Mouse (Mus musculus): ENCODE results near the gene Sh3glb1.

Sh3glb1 gene

DNA sequence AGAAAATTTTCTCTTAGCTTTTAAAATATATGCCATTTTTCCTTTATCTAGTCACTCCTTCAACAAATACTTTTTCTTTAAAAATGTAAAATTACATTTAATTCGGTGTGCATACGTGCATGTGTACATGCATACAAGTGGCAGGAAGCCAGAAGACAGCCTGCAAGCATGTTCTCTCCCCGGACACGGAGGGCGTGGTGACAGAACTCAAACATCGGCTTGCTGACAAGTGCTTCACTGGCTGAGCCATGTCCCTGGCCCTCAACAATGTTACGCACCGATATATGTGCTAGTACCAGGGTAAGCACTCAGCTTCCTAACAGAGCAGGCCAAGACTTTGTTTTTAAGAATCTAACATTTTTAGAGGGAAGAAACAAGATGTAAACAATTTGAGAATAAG is 5.5 kb downstream of the Sh3glb1 start:
- DNase-seq (ENCODE audit: low spot score) = no peak

DNA sequence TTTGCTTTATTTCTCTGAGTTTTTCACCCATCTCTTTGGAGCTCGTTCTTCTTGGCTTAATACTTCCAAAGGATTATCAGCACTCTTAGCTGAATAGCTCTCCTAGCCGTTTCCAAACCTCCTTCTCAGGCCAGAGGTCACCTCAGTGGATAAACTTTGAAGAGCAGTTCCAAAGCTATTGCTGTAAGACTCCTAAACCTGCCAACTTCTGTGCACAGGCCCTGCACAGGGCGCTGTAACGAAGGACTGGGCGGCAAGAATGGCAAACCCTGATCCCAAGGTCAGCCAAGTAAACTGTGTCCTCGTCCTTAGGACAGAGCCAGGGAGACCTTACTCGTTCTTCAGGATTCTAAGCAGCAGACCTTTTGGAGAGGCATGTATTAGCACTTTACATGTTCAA is 6.0 kb downstream of the Sh3glb1 start:
- no peak for DNase-seq (ENCODE audit: low spot score)

GRCm38 (mm10) chr3:144711607-144712206 is 8.4 kb downstream of the Sh3glb1 start:
- DNase-seq (ENCODE audit: low spot score) = no peak

DNA sequence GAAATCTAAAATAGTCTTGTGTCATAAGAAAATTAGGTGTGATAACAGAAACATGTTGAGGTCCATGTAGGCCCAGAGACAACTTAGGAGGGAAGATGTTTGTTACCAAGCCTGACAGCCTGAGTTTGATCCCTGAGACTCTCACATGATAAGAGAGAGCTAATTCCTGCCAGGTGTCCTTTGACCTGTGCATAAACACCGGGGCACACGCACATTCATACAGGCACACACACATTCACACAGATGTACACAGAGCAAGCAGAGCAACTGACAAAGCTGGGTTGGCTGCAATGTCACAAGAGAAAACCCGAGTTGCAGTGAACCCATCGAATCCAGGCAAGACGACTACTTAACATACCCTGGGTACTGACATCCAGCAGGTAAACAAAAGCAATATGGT is 11.5 kb downstream of the Sh3glb1 start:
- DNase-seq (ENCODE audit: low spot score) = no peak

GRCm38 (mm10) chr3:144703959-144704358 is 16.2 kb downstream of the Sh3glb1 start:
- DNase-seq (ENCODE audit: low spot score) = no peak

DNA sequence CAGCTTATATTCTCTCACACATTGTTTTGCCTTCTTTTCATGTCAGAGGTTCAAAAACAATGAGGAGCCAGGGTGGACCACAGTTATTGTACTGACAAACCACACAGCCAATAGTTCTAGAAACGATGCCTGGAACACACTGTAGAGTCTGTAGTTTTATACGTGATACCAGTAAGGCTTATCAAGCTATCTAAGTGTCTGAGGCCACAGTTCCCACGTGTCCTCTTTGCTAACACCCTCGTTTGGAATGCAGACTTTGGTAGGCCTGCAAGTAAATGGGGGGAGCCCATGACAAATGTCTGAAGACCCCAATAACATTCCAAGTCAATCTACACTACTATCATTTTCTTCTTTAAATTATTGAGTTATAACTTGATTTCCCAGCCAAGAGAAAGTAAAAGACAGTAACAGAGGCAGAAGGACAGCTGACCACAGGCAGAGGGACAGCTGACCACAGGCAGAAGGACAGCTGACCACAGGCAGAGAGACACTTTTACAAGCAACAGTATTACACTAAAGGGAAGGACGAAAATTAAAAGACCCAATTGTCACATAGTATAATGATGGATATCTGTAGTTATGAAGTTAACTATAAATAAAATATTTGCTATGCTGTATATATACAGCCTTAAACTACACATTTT is 21.2 kb downstream of the Sh3glb1 start:
- DNase-seq (ENCODE audit: low spot score) = no peak

GRCm38 (mm10) chr3:144697942-144698341 is 22.2 kb downstream of the Sh3glb1 start:
- DNase-seq (ENCODE audit: low spot score) = no peak

- no peak for DNase-seq (ENCODE audit: low spot score)
These were observed 23.0 kb downstream of the Sh3glb1 start for GRCm38 (mm10) chr3:144697154-144697553.

GRCm38 (mm10) chr3:144694941-144695340 is 25.2 kb downstream of the Sh3glb1 start:
- DNase-seq (ENCODE audit: low spot score) = no peak

- no peak for DNase-seq (ENCODE audit: low spot score)
These were observed 26.1 kb downstream of the Sh3glb1 start for GRCm38 (mm10) chr3:144694040-144694439.

GRCm38 (mm10) chr3:144692052-144692451 is 28.1 kb downstream of the Sh3glb1 start:
- DNase-seq (ENCODE audit: low spot score) = no peak

GRCm38 (mm10) chr3:144689236-144689635 is 30.9 kb downstream of the Sh3glb1 start:
- no peak for DNase-seq (ENCODE audit: low spot score)

GRCm38 (mm10) chr3:144688284-144688683 is 31.9 kb downstream of the Sh3glb1 start:
- no peak for DNase-seq (ENCODE audit: low spot score)

DNA sequence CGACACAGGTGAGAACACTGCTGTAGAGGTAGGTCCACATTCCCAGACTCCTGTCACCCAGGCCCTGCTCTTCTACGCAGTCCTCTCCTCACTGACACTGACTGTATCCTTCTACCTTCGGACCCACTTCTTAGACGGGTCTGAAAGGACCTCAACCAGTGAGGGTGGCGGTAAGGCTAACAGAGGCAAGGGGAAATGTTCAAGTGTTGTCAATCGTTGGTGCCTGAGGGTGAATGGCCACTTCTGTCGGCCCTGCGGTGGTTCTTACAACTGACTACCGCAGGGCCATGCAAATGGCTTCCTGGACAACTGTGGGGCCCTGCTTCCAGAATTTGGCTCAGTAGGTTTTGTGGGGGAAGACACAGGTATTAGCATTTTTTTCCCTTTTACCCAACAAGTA is 32.5 kb downstream of the Sh3glb1 start:
- DNase-seq (ENCODE audit: low spot score) = no peak

DNA sequence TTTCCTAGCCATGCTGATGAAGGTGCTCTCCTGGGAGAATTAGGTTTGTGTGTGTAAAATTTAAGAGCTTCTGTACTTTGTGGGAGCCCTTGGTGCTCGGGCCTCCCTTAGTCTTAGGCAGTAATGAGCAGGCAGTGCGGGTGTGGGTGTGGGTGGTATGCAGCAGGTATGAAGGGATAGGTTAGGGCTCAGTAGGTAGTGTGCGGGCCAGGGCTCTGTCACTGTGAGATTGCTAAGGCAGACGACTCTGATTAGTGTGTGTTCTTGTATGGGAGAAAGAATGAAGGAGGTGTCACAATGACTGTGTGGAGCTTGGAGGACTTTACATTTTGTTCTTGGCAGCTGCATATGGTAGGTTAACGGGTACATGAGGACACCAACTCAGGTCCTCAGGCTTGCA is 34.0 kb downstream of the Sh3glb1 start:
- no peak for DNase-seq (ENCODE audit: low spot score)

- DNase-seq (ENCODE audit: low spot score) = no peak
These were observed 36.9 kb downstream of the Sh3glb1 start for GRCm38 (mm10) chr3:144683136-144683814.

DNA sequence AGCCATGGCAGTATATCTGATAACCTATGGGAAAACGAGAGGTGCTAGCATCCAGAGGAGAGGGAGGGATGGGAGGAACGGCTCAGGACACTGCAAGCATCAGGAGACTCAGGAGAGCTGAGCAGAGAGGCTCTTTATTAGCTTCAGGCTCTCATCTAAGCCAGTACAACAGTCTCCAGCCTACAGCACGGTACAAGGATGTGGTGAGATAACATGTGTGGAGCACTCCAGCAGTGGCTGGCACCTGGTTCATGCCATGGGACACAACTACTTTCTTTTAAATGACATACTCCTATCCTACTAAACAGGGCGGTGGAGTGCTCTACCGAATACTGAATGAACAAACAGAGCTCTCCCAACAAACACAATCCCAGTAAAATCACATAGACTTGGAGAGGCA is 38.6 kb downstream of the Sh3glb1 start:
- no peak for DNase-seq (ENCODE audit: low spot score)

GRCm38 (mm10) chr3:144679701-144680159 is 40.4 kb downstream of the Sh3glb1 start:
- no peak for DNase-seq (ENCODE audit: low spot score)

GRCm38 (mm10) chr3:144679137-144679536 is 41.0 kb downstream of the Sh3glb1 start:
- no peak for DNase-seq (ENCODE audit: low spot score)

DNA sequence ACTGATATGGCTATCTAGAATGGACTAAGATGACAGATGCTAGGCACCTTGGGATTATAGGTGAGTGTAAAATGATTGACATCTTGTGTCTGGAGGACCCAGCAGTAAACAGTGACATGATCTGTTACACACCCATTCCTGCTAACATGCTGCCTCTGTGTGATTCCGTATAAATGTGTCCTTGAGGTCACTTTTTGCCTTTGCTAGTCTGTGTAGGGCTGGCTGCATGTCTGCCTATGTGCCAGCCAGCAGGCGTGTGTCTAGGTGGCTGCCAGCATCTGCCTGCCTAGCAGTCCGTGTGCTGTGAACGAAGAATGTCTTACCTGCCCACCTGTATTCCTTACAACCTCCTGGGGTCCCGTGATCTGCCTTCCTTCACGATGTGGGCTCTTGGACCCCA is 42.4 kb downstream of the Sh3glb1 start:
- DNase-seq (ENCODE audit: low spot score) = no peak

- DNase-seq (ENCODE audit: low spot score) = no peak
These were observed 43.9 kb downstream of the Sh3glb1 start for GRCm38 (mm10) chr3:144676249-144676648.

DNA sequence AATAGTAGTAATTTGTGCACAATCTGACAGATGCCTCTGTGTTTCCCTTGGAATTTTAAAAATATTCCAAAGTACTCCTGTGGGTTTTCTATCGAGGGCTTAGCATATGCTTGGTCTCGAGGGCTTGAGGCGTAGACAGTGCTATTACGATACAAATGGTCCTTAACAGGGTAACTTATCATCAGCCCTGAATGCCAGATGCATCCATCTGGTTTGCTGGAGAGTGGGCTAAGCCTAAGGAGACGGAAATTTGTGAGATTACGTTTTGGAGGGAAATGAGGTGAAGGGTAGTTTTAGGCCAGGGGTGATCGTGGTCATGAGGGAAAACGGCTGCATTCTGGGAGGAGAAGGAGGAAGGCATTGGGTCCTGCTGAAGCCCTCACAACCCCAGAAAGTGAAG is 48.1 kb downstream of the Sh3glb1 start:
- DNase-seq (ENCODE audit: low spot score) = no peak
